Mouse (Mus musculus): ENCODE data around the gene Golga2. TPM values are rescaled to one million over a fixed set of nuclear protein-coding genes. Genes with fewer than 3 reads are reported as not detected.
"Not testable (repeated sequence)": the region's sequence is repeated elsewhere in the genome, so short reads cannot be mapped to it uniquely, and the experiment has no call there.

The Golga2 gene
- polyA plus RNA-seq, 1 experiment from 2014 or later = 53.4 TPM

DNA sequence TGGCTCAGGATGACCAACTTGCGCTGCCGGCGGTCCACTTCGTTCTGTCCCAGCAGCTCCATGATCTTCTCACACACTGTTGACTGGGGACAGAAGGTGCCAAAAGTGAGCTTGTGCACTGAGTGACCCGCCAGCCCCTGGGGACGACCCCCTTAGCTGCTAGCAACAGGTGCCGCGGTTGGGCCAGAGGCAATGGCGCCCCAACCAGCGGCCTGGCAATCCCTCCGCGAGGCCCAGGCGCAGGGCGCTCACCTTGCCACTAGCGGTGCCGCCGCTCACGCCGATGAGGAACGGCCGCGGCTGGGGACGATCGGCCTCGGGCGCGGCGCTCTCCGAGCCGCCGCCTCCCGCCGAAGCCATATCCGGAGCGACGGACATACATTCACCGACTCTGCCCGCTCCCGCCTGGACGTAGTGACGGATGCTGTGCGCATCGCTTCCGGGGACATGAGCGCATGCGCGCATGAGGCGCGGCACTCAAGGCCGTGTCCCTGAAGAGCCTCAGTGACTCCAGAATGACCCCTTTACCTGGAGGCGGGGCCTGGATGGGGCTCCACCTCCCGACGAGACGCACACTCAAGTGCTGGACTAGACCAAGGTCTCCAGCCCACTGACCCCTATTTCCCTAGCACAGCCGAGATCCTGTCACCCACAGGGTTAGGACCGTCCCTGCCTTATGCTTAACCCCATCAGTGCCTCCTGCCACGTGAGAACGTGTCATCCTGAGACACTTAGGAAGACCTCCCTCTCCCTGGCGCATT lies 27.3 kb upstream of the Golga2 start, which contains the start of gene Uck1:
Uck1 (minus strand) TSS at position 503 of the 761 bp plus-strand sequence.
- H3K36me3 ChIP-seq (ENCODE audit: inconsistent target) = peaks cover 24% of the 10 kb centered on the region
- peaks cover 14% of the 10 kb centered on the region for H3K79me2 ChIP-seq (ENCODE audit: inconsistent target)
- 2% methylated on average over 41 of the region's 59 CpGs for WGBS (ENCODE audit: missing documents)
- peak within 1 kb of the TSS; percentile 33 for H3K27ac ChIP-seq
- peak within 1 kb of the TSS; percentile 67 for H3K4me3 ChIP-seq (ENCODE audit: inconsistent target)

DNA sequence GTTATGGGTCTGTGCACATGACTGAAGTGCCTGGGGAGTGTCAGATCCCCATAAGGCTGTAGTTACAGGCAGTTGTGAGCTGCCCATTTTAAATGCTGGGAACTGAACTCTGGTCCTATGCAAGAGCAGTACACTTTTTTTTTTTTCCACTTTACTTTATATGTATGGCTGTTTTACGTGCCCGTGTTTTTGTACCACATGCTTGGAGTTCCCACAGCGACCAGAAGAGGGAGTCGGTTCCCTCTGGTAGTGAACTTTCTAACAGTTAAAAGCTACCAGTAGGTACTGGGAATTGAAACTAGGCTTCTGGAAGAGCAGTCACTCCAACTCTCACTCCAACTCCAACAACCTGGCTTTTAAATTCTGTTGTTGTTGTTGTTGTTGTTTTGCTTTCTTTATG lies 26.5 kb upstream of the Golga2 start:
- 42% methylated on average over 4 of the region's 4 CpGs for WGBS (ENCODE audit: missing documents)
- H3K27ac ChIP-seq = peak overlapping the region; percentile 33; the same call in 1 of the 2 replicates
- peaks cover 14% of the 10 kb centered on the region for H3K79me2 ChIP-seq (ENCODE audit: inconsistent target)
- H3K4me3 ChIP-seq (ENCODE audit: inconsistent target) = no peak overlapping the region
- peaks cover 24% of the 10 kb centered on the region for H3K36me3 ChIP-seq (ENCODE audit: inconsistent target)

DNA sequence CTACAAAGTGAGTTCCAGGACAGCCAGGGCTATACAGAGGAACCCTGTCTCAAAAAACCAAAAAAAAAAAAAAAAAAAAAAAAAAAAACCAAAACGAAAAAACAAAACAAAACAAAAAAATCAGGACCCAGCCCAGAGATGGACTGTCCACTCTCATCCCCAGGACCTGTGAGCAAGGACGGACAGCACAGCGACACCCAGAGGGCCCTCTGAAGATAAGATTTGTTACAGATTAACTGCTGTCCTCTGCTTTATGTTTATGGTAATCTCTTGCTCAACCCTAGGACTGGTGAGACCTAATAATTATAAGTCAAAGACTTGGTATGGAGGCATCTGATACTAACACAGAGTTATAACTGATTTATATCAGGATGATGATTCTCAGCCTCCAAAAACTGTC lies 11.4 kb upstream of the Golga2 start:
- Histone ChIP-seq H3K27ac (no peak overlapping the region), H3K36me3 (ENCODE audit: inconsistent target) (peaks cover 25% of the 10 kb centered on the region; the same call in 1 of the 2 replicates), H3K79me2 (ENCODE audit: inconsistent target) (no peaks in the 10 kb centered on the region), H3K4me3 (ENCODE audit: inconsistent target) (no peak overlapping the region)
- WGBS (ENCODE audit: missing documents) = 96% methylated on average over 2 of the region's 3 CpGs

DNA sequence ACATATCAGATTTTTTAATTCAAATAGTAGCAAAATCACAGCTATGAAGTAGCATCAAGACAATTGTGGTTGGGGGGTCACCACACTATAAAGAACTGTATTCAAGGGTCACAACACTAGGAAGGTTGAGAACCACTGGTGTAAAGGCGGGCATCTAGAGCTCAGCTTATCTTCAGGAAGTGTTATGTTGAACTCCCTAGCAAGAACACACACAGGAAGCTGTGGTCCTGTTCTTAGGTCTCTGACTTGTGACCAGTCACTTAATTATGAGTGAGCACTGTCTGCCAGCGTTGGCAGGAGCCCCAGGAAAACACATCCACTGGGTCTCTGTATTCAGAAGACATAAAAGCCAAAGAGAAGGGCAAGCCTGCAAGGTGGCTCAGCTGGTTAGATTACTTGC lies 4.9 kb upstream of the Golga2 start:
- Histone ChIP-seq H3K27ac (no peak overlapping the region), H3K36me3 (ENCODE audit: inconsistent target) (peaks cover 29% of the 10 kb centered on the region; the same call in 1 of the 2 replicates)
- 63% methylated on average over 2 of the region's 2 CpGs for WGBS (ENCODE audit: missing documents)

DNA sequence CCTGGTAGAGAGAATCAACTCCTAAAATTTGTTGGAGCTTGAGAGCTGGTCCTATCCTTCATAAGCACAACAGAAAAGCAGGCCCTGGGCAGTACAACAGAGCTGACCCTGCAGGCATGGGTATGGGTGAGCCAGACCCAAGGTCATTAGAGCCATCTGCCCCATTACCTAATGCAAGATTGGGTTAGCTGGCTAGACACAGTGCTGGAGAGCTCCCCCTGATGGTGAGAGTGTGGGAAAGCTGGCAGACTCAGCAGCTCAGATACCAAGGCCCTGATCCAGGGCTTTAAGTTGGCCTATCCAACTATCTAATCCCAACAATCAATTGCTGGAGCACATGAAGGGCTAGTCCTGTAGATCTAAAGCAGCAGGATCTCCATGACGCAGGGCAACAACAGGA lies 4.5 kb upstream of the Golga2 start:
- 89% methylated on average over 1 of the region's 1 CpGs for WGBS (ENCODE audit: missing documents)
- Histone ChIP-seq H3K27ac (no peak overlapping the region), H3K79me2 (ENCODE audit: inconsistent target) (peaks cover 16% of the 10 kb centered on the region), H3K36me3 (ENCODE audit: inconsistent target) (peaks cover 29% of the 10 kb centered on the region; the same call in 1 of the 2 replicates), H3K4me3 (ENCODE audit: inconsistent target) (no peak overlapping the region)

More for the DNA sequence above, 4.9 kb upstream of the Golga2 start:
- Histone ChIP-seq H3K79me2 (ENCODE audit: inconsistent target) (peaks cover 11% of the 10 kb centered on the region), H3K4me3 (ENCODE audit: inconsistent target) (no peak overlapping the region)

DNA sequence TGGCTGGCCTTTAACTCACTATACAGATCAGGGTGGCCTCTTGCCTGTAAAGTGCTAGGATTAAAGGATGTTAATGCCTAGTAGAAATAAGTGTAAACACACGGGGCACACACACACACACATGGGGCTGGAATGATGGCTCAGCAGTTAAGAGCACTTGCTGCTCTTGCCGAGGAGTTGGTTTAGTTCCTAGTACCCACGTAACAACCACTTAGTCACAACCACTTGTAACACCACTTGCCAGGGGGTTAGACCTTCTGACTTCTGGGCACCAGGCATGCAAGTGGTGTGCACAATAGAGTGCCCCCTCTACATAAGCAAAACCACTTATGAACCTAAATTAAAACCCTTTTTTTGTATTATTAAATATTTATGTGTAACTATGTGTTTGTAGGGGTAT lies 3.2 kb upstream of the Golga2 start:
- H3K27ac ChIP-seq = no peak overlapping the region
- WGBS (ENCODE audit: missing documents) = 97% methylated on average over 3 of the region's 3 CpGs
- peaks cover 25% of the 10 kb centered on the region for H3K79me2 ChIP-seq (ENCODE audit: inconsistent target)
- peaks cover 16% of the 10 kb centered on the region; the same call in 1 of the 2 replicates for H3K36me3 ChIP-seq (ENCODE audit: inconsistent target)
- no peak overlapping the region for H3K4me3 ChIP-seq (ENCODE audit: inconsistent target)

DNA sequence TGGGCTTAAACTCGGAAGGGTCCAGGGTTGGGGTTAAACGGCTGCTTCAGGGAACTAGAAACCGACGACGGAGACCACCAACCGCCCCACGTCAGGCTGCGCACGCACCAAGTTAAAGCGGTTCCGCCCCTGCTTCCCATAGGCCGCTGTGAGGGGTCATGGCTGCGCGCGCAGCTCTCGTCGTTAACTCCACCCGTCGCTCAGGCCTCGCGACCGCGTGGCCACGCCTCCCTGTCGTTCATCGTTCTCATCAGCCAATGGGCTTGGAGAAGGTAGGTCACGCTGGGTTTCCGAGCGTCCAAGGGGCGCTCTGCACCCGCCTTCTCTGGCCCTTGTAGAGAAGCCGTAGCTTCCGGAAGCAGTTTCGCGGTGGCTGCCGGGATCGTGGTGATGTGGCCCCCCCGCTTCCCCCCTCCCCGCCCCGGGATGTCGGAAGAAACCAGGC lies 761 bp downstream of the Golga2 start, which contains the start of gene Swi5:
Swi5 (minus strand) TSS at position 153 of the 445 bp plus-strand sequence.
- WGBS (ENCODE audit: missing documents) = 1% methylated on average over 37 of the region's 41 CpGs
- H3K27ac ChIP-seq = peak within 1 kb of the TSS; percentile 75
- peak within 1 kb of the TSS; percentile 93 for H3K4me3 ChIP-seq (ENCODE audit: inconsistent target)
- peaks cover 63% of the 10 kb centered on the region for H3K79me2 ChIP-seq (ENCODE audit: inconsistent target)
- peaks cover 4% of the 10 kb centered on the region; the same call in 1 of the 2 replicates for H3K36me3 ChIP-seq (ENCODE audit: inconsistent target)

DNA sequence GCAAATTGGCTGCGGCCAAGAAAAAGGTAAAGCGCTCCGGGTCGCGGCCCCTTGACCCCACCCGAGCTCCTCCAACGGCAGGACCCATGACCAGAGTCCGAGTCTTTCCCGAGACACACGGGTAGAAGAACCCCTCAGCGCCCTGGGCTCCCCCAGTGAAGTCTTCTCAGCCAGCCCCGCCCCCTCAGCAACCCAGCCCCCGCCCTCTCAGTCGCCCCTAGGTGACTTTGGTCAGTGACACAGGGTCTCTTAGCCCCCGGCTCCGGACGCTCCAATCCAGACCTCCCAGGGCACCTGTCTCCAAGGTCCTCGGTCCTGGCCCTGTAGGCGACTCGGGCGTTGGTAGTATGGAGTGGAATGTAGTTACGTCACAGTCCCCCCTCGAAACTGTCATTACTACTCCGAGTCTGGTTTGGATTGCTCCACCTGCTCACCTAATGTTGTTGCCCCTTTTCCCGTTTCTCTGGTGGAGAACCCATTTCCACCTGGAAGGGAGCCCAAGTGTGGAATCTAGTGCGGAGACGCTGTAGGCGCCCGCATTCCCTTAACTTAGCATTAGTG lies 1.3 kb downstream of the Golga2 start:
- H3K4me3 ChIP-seq (ENCODE audit: inconsistent target) = peak overlapping the region; percentile 90
- H3K36me3 ChIP-seq (ENCODE audit: inconsistent target) = peaks cover 4% of the 10 kb centered on the region; the same call in 1 of the 2 replicates
- H3K79me2 ChIP-seq (ENCODE audit: inconsistent target) = peaks cover 63% of the 10 kb centered on the region
- peak overlapping the region; percentile 62 for H3K27ac ChIP-seq
- 3% methylated on average over 29 of the region's 29 CpGs for WGBS (ENCODE audit: missing documents)

DNA sequence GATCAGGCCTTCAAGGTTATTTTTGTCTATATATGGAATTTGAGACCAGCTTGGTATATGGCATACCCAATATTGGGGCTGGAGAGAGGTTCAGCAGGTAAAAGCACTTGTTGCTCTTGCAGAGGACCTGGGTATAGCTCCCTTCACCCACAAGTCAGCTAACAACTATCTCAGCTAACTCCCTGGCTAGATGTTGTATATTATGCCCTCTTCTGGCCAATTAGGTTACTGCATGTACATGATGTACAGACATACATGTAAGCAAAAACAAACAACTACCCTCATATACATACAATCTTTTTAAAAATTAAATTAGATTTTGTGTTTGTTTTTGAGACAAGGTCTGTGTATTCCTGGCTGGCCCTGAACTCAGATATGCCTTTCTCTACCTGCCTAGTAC lies 2.4 kb downstream of the Golga2 start:
- H3K36me3 ChIP-seq (ENCODE audit: inconsistent target) = no peaks in the 10 kb centered on the region
- H3K79me2 ChIP-seq (ENCODE audit: inconsistent target) = peaks cover 72% of the 10 kb centered on the region
- no peak overlapping the region for H3K27ac ChIP-seq
- H3K4me3 ChIP-seq (ENCODE audit: inconsistent target) = peak overlapping the region; percentile 90; the same call in 1 of the 2 replicates

DNA sequence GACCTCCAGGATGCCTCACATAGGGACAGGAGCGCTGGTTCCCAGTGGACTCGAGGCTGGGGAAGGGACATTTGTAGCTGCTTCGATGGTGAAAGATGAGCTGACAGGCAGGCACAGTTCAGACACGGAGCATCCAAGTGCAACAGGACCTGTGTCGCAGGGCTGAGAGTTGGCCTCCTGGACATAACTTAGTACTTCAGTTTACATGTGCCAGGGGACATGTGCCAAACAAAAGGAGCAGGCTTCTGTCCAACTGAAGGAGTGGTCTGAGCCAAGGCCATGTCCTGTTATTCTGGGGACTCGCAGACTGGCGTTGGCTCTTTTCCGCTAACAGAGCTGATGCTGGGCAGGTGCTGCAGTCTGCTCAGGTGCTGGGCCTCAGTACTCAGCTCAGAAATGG lies 7.2 kb downstream of the Golga2 start:
- H3K79me2 ChIP-seq (ENCODE audit: inconsistent target) = peaks cover 44% of the 10 kb centered on the region
- H3K4me3 ChIP-seq (ENCODE audit: inconsistent target) = no peak overlapping the region
- H3K27ac ChIP-seq = no peak overlapping the region
- 95% methylated on average over 8 of the region's 8 CpGs for WGBS (ENCODE audit: missing documents)
- H3K36me3 ChIP-seq (ENCODE audit: inconsistent target) = peaks cover 26% of the 10 kb centered on the region

DNA sequence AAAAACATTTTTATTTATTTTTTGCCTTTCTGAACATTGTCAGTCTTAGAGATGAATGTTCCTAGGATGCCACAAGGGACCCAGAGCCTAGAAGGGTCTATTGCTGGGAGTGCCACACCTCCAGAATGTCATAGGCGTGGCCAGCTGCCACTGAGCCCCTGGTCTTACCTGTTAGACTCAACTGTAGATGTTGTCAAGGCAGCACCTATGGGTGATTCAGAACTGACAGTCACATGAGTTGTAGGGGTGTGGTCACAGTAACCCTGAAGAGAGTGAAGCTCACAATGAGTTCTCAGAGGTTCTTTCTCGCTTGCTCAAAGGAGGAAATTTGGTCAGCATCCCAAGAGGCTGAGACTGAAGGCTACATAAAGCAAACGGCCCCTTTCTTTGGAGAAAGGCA lies 8.1 kb downstream of the Golga2 start:
- no peak overlapping the region for H3K4me3 ChIP-seq (ENCODE audit: inconsistent target)
- peaks cover 35% of the 10 kb centered on the region for H3K79me2 ChIP-seq (ENCODE audit: inconsistent target)
- WGBS (ENCODE audit: missing documents) = 84% methylated on average over 3 of the region's 3 CpGs
- peaks cover 35% of the 10 kb centered on the region for H3K36me3 ChIP-seq (ENCODE audit: inconsistent target)
- H3K27ac ChIP-seq = no peak overlapping the region

DNA sequence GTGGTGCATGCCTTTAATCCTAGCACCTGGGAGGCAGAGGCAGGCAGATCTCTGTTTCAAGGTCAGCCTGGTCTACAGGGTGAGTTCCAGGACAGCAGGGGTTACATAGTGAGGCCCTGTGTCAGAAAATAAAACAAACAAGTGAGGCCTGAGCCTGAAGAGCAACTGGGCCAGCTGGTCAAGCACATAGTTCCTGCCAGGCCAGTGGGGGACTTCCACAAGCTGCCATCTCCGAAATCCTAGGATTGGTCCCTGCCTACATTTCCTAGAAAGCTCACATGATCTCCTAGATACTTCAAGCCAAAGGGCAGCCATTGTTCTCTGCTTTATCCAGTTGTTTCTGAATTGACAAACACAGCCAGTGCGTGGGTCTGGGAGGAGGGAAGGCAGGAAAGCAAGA lies 8.7 kb downstream of the Golga2 start:
- H3K27ac ChIP-seq; H3K4me3 ChIP-seq (ENCODE audit: inconsistent target): not testable (repeated sequence)
- WGBS (ENCODE audit: missing documents) = 100% methylated on average over 2 of the region's 2 CpGs
- Histone ChIP-seq H3K36me3 (ENCODE audit: inconsistent target) (peaks cover 37% of the 10 kb centered on the region), H3K79me2 (ENCODE audit: inconsistent target) (peaks cover 29% of the 10 kb centered on the region)

DNA sequence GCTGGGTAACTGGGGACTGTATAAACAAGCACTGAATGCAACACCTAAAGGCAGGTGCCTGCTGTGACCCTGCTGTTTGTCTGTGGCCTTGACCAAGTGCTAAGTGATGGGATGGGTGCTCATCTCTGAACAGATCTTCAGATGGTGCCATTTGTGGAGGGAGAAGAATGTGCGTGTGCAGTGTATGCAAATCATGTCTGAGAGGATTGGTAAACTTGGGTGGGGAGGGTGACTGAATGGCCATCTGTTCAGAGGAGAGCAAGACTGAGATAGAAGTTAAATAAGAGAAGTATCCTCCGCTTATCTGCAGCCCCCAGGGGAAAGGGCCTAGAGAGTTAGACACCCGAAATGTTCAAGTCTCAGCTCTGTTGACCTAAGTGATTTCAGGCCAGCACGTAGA lies 12.3 kb downstream of the Golga2 start:
- WGBS (ENCODE audit: missing documents) = 98% methylated on average over 4 of the region's 4 CpGs
- Histone ChIP-seq H3K79me2 (ENCODE audit: inconsistent target) (peaks cover 1% of the 10 kb centered on the region; the same call in 1 of the 2 replicates), H3K36me3 (ENCODE audit: inconsistent target) (peaks cover 71% of the 10 kb centered on the region)

DNA sequence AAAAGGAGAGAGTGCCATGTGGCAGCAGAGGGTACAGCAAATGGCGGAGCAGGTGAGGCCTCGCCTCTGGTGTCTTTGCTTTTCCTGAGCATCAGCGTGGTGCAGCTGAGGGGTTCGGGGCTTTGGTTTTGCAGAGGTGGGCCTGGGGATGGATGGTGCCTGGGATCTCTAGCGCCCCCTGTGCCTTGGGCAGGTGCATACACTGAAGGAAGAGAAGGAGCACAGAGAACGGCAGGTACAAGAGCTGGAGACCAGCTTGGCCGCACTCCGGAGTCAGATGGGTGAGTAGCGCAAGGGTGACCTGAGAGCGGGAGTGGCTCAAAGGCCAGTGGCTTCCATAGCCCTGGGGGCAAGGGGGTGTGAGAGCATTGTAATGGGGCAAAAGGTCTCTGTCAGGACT lies 15.8 kb downstream of the Golga2 start:
- Histone ChIP-seq H3K36me3 (ENCODE audit: inconsistent target) (peaks cover 90% of the 10 kb centered on the region), H3K4me3 (ENCODE audit: inconsistent target) (no peak overlapping the region), H3K27ac (no peak overlapping the region), H3K79me2 (ENCODE audit: inconsistent target) (no peaks in the 10 kb centered on the region)
- 90% methylated on average over 10 of the region's 10 CpGs for WGBS (ENCODE audit: missing documents)

More for the DNA sequence above, 12.3 kb downstream of the Golga2 start:
- Histone ChIP-seq H3K27ac (no peak overlapping the region), H3K4me3 (ENCODE audit: inconsistent target) (no peak overlapping the region)

Data from macrophage (primary cell).